Mouse (Mus musculus) stomach, postnatal 0 days (tissue): Measurements from ENCODE around the gene Aunip. TPM values are rescaled to one million over a fixed set of nuclear protein-coding genes. Genes with fewer than 3 reads are reported as not detected.

Experiments
- ATAC-seq: fragments of 200-750 bp; cut with Nextera tagmentation; 2 replicates; pipeline ENCODE4 v1.8.0; 2017; ENCODE audit not compliant: low FRiP score, low TSS enrichment
- DNase-seq: peaks from one replicate; pipeline ENCODE4 v3.0.0-alpha.2; 2016; ENCODE audit warnings: low spot score
- H3K27ac ChIP-seq: fragments of 300-500 bp; sonication (generic); replicated peaks from 2 replicates; pipeline ENCODE4 v1.5.1; 2014; ENCODE audit warnings: mild to moderate bottlenecking, control low read depth
- H3K27me3 ChIP-seq: fragments of 300-500 bp; sonication (generic); 2 replicates; pipeline ENCODE4 v1.6.1; 2014; ENCODE audit warnings: low read length; ENCODE audit not compliant: control insufficient read depth, insufficient read depth
- H3K36me3 ChIP-seq: fragments of 300-500 bp; sonication (generic); 2 replicates; pipeline ENCODE4 v1.6.1; 2014; ENCODE audit warnings: low read length, mixed read lengths; ENCODE audit not compliant: control insufficient read depth, insufficient read depth
- H3K4me1 ChIP-seq: fragments of 300-500 bp; sonication (generic); replicated peaks from 2 replicates; pipeline ENCODE4 v1.6.1; 2014; ENCODE audit warnings: antibody characterized with exemption; ENCODE audit not compliant: control insufficient read depth, insufficient read depth
- H3K4me2 ChIP-seq: fragments of 300-500 bp; sonication (generic); replicated peaks from 2 replicates; pipeline ENCODE4 v1.6.1; 2014; ENCODE audit warnings: low read depth, mild to moderate bottlenecking, control low read depth, moderate library complexity
- H3K4me3 ChIP-seq: fragments of 300-500 bp; sonication (generic); 2 replicates; pipeline ENCODE4 v1.5.1; 2014; ENCODE audit warnings: low read depth, low read length, control low read depth
- H3K9ac ChIP-seq: fragments of 300-500 bp; sonication (generic); 2 replicates; pipeline ENCODE4 v1.6.1; 2014; ENCODE audit warnings: mild to moderate bottlenecking, low read length, control low read depth, mixed read lengths
- H3K9me3 ChIP-seq: fragments of 300-500 bp; sonication (generic); 2 replicates; pipeline ENCODE4 v1.6.1; 2016; ENCODE audit warnings: low read length; ENCODE audit not compliant: control insufficient read depth
- CTCF ChIP-seq: IDR thresholded peaks from 2 replicates; pipeline ENCODE4 v1.5.1; 2016; ENCODE audit warnings: antibody characterized with exemption, low read depth, mild to moderate bottlenecking, moderate library complexity
- EP300 ChIP-seq: optimal IDR thresholded peaks from 2 replicates; pipeline ENCODE3; 2016; ENCODE audit warnings: antibody characterized with exemption
- WGBS: fragments of 180-500 bp; shearing (Covaris S2); extraction: QIAGEN DNeasy Blood & Tissue Kit; methylation state at CpG from one replicate; pipeline ENCODE4 v1.1.7; 2014; 5-methylcytosine and 5-hydroxymethylcytosine counted together
- polyA plus RNA-seq: library from polyadenylated mRNA; unstranded; fragments of >200 nt; fragmentation: Nextera tagmentation; extraction: Ambion mirVana; gene quantifications from 2 replicates; pipeline ENCODE4 v1.2.1, GENCODE M21; 2015

The Aunip gene
- polyA plus RNA-seq, 1 experiment from 2014 or later, result 3.5 TPM

DNA sequence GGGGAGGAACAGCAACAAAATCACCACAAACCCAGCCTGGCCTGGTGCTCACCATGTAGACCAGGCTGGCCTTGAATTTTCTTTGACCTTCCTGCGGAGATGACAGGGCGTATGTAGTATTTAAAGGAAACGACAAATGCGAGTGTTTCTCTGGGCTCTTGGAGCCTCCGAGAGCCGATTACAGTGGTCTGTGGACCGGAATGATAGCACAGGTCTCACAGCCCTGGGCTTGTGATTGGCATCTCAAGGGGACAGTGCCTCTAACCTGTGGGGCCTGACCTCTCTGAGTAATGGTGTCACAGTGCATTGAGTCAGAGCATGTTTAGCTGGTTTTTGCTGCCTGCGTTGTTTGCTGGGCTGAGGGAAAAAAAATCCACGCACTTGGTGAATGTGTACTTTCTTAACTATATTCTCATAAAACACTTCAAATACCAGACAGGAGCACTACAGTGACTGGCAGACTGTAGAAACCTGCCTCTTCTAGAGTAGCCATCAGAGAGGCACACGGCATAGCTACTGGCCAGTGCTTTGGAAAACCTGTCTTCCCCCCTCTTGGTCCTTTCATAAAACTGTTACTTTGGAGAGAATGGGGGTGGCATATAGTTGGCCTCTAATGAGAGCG is 3.6 kb downstream of the Aunip start:
- DNase-seq, result no peak
- no peak overlapping the region for H3K9ac ChIP-seq

DNA sequence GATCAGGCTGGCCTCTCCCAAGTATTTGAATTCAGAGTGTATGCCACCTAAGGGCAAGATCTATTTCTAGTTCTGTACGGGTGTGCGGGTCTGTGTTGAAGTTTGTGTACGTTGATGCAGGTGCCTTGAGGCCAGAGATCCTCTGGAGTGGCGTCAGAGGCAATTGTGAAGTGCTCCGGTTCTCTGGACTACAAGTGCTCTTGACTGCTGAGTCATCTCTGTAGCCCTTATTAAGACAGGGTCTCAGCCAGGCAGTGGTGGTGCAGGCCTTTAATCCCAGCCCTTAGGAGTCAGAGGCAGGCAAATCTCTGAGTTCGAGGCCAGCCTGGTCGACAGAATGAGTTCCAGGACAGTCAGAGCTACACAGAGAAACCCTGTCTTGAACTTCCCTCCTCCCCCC is 4.8 kb downstream of the Aunip start:
- H3K9ac ChIP-seq, result no peak overlapping the region
- TF ChIP-seq CTCF (no peak), EP300 (no peak)
- ATAC-seq (no peak), DNase-seq (no peak)
- H3K27ac ChIP-seq, result no peak overlapping the region
- H3K4me3 ChIP-seq, result no peak overlapping the region
- H3K9me3 ChIP-seq, result no peaks in the 10 kb centered on the region
- no peaks in the 10 kb centered on the region for H3K36me3 ChIP-seq
- 72% methylated on average over 7 of the region's 7 CpGs for WGBS
- H3K4me2 ChIP-seq, result no peak overlapping the region
- H3K27me3 ChIP-seq, result no peaks in the 10 kb centered on the region
- H3K4me1 ChIP-seq, result 0 out of 2 replicates have a peak, but pooled peaks cover 5% of the 10 kb centered on the region

More for the DNA sequence above, 3.6 kb downstream of the Aunip start:
- ATAC-seq, result no peak
- peak overlapping the region; percentile 35; the same call in 1 of the 2 replicates for H3K27ac ChIP-seq
- 0 out of 2 replicates have a peak, but pooled peaks cover 5% of the 10 kb centered on the region for H3K4me1 ChIP-seq
- H3K4me3 ChIP-seq, result no peak overlapping the region
- TF ChIP-seq CTCF (no peak), EP300 (no peak)
- no peaks in the 10 kb centered on the region for H3K9me3 ChIP-seq
- H3K27me3 ChIP-seq, result no peaks in the 10 kb centered on the region
- WGBS, result 80% methylated on average over 11 of the region's 11 CpGs
- H3K36me3 ChIP-seq, result no peaks in the 10 kb centered on the region
- H3K4me2 ChIP-seq, result no peak overlapping the region

DNA sequence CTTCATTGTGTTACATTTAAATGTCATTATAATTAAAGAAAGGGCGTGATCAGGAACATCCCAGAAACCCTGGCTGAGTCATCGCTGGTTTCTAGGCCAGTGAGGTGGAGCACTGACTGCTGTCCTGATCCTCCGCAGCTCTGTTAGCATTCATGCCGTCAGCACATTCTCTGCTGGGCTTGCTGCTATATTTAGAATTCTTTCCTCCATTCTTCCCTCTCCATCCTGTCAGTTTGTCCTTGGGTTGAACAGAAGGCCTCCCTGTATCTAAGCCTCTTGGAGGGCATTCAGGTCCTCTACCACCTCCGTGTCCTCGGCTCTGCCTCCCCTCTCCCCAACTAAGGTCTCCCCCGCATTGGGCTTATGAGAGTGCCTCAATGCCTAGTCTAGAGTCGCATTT is 6.2 kb downstream of the Aunip start:
- Histone ChIP-seq H3K27ac (peak overlapping the region; percentile 67), H3K36me3 (no peaks in the 10 kb centered on the region), H3K9me3 (no peaks in the 10 kb centered on the region), H3K4me1 (0 out of 2 replicates have a peak, but pooled peaks cover 3% of the 10 kb centered on the region), H3K4me3 (no peak overlapping the region), H3K9ac (no peak overlapping the region), H3K4me2 (no peak overlapping the region), H3K27me3 (no peaks in the 10 kb centered on the region)
- ATAC-seq, result peak; percentile 62; the same call in 1 of the 2 replicates
- TF ChIP-seq EP300 (no peak), CTCF (no peak)
- WGBS, result 46% methylated on average over 8 of the region's 8 CpGs
- no peak for DNase-seq

GRCm38 (mm10) chr4:134517719-134518118 is 6.9 kb downstream of the Aunip start:
- H3K9me3 ChIP-seq, result no peaks in the 10 kb centered on the region
- H3K36me3 ChIP-seq, result no peaks in the 10 kb centered on the region
- no peak overlapping the region for H3K4me3 ChIP-seq
- TF ChIP-seq CTCF, result no peak
- TF ChIP-seq EP300, result no peak
- H3K9ac ChIP-seq, result no peak overlapping the region
- no peak overlapping the region for H3K4me2 ChIP-seq
- H3K27me3 ChIP-seq, result no peaks in the 10 kb centered on the region
- 0 out of 2 replicates have a peak, but pooled peaks cover 3% of the 10 kb centered on the region for H3K4me1 ChIP-seq
- H3K27ac ChIP-seq, result peak overlapping the region; percentile 67
- ATAC-seq (no peak), DNase-seq (no peak)
- 87% methylated on average over 10 of the region's 10 CpGs for WGBS

GRCm38 (mm10) chr4:134518541-134518940 is 7.7 kb downstream of the Aunip start:
- no peak overlapping the region for H3K4me3 ChIP-seq
- WGBS, result 88% methylated on average over 4 of the region's 4 CpGs
- H3K27ac ChIP-seq, result no peak overlapping the region
- DNase-seq, result no peak
- no peak for TF ChIP-seq EP300
- TF ChIP-seq CTCF, result no peak
- no peak overlapping the region for H3K4me2 ChIP-seq
- no peak overlapping the region for H3K9ac ChIP-seq
- no peak for ATAC-seq
- 0 out of 2 replicates have a peak, but pooled peaks cover 3% of the 10 kb centered on the region for H3K4me1 ChIP-seq
- no peaks in the 10 kb centered on the region for H3K9me3 ChIP-seq
- H3K27me3 ChIP-seq, result no peaks in the 10 kb centered on the region
- H3K36me3 ChIP-seq, result no peaks in the 10 kb centered on the region

- Histone ChIP-seq H3K27me3 (no peaks in the 10 kb centered on the region), H3K9me3 (no peaks in the 10 kb centered on the region), H3K36me3 (no peaks in the 10 kb centered on the region), H3K9ac (no peak overlapping the region), H3K4me2 (no peak overlapping the region), H3K27ac (no peak overlapping the region), H3K4me1 (0 out of 2 replicates have a peak, but pooled peaks cover 3% of the 10 kb centered on the region), H3K4me3 (no peak overlapping the region)
- TF ChIP-seq EP300 (no peak), CTCF (no peak)
- DNase-seq (no peak), ATAC-seq (no peak)
These were observed 8.5 kb downstream of the Aunip start for GRCm38 (mm10) chr4:134519281-134519680.
